Comparison of ENCODE assay signal across 13 mouse cellular contexts in the genomic region with DNA sequence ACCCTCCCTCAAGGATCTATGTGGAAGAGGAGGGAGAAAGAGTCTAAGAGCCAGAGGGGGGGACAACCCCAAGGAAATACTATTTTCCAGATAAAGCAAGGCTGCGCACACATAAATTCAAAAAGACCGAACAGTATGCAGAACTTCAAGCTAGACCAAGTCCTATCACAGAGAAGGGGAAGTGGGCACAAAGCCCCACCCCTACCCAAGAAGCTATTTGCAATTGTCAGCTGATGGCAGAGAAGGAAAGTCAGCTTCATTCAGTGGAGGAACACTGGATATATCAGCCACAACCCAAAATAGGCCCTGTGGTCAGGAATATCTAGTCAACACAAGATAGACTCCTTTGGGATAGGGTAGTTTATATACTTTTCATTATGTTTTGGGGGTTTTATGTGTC.
A peak's percentile ranks its signal among the peaks of the same experiment; 100 is the strongest.
DNase-seq lines count a peak whose midpoint lies in the region; ATAC-seq and TF ChIP-seq lines count a peak whose summit lies in the region.
"Had no signal": no experiment of that assay in that cellular context is flagged by ENCODE, and none has a peak within 500 bp of the region (broad histone marks: within the 10 kb centered on the region; RNA-seq: fewer than 3 reads in every experiment).

No protein-coding gene starts in this region.

- no peak for ATAC-seq in heart, embryonic 12.5 days (ENCODE audit: insufficient number of reproducible peaks, low FRiP score)
- ATAC-seq in midbrain, embryonic 16.5 days: no peak
- ATAC-seq in hindbrain, embryonic 16.5 days: no peak
- ATAC-seq: forebrain, embryonic 13.5 days; midbrain, embryonic 13.5 days had no signal

- H3K4me1 ChIP-seq in heart, embryonic 12.5 days (replicated peaks): no peaks in the 10 kb centered on the region
- no peaks in the 10 kb centered on the region for H3K4me1 ChIP-seq in lung, adult 2 months (ENCODE audit: control insufficient read depth, insufficient read depth, low read length)
- no peaks in the 10 kb centered on the region for H3K4me1 ChIP-seq in midbrain, embryonic 16.5 days (ENCODE audit: control insufficient read depth, insufficient read depth, low read length)
- H3K4me1 ChIP-seq in hindbrain, embryonic 16.5 days (ENCODE audit: control insufficient read depth, insufficient read depth, low read depth, low read length): no peaks in the 10 kb centered on the region
- H3K4me1 ChIP-seq: forebrain, embryonic 13.5 days; midbrain, embryonic 13.5 days had no signal

- peak; percentile 94 for DNase-seq in heart, adult 11 months
- DNase-seq in lung, postnatal 14 days: peak; percentile 7
- DNase-seq in lung, adult 2 months: no peak
- peak; percentile 41 for DNase-seq in lung, postnatal 36 days
- peak; percentile 11 for DNase-seq in telencephalon, adult 2 months (ENCODE audit: low read depth, low spot score)
- DNase-seq: liver; lung, embryonic 14.5 days; thymus, postnatal 14 days had no signal

- no peak for TF ChIP-seq CTCF in lung, adult 2 months (IDR thresholded peaks at IDR 0.05; ENCODE audit: insufficient read depth, low read length)

- no peak overlapping the region for H3K9ac ChIP-seq in heart, embryonic 12.5 days
- no peak overlapping the region for H3K9ac ChIP-seq in midbrain, embryonic 16.5 days (ENCODE audit: low read depth, low read length)
- no peak overlapping the region for H3K9ac ChIP-seq in hindbrain, embryonic 16.5 days (ENCODE audit: low read depth, low read length)
- H3K9ac ChIP-seq: forebrain, embryonic 13.5 days; lung, embryonic 14.5 days; midbrain, embryonic 13.5 days had no signal

- H3K27me3 ChIP-seq in heart, embryonic 12.5 days (replicated peaks): no peaks in the 10 kb centered on the region
- no peaks in the 10 kb centered on the region for H3K27me3 ChIP-seq in midbrain, embryonic 16.5 days (ENCODE audit: control insufficient read depth, insufficient read depth, low read depth, low read length)
- no peaks in the 10 kb centered on the region for H3K27me3 ChIP-seq in hindbrain, embryonic 16.5 days (replicated peaks; ENCODE audit: control insufficient read depth, insufficient read depth, low read length)
- H3K27me3 ChIP-seq: forebrain, embryonic 13.5 days; midbrain, embryonic 13.5 days had no signal

- H3K4me3 ChIP-seq in heart, embryonic 12.5 days: no peak overlapping the region
- no peak overlapping the region for H3K4me3 ChIP-seq in lung, adult 2 months (replicated peaks; ENCODE audit: extremely low read depth, low read depth, low read length)
- no peak overlapping the region for H3K4me3 ChIP-seq in midbrain, embryonic 16.5 days (ENCODE audit: low read depth, low read length)
- H3K4me3 ChIP-seq in hindbrain, embryonic 16.5 days (ENCODE audit: low read length): no peak overlapping the region
- H3K4me3 ChIP-seq: forebrain, embryonic 13.5 days; midbrain, embryonic 13.5 days had no signal

- H3K9me3 ChIP-seq in heart, embryonic 12.5 days (replicated peaks): no peaks in the 10 kb centered on the region
- no peaks in the 10 kb centered on the region for H3K9me3 ChIP-seq in midbrain, embryonic 16.5 days (replicated peaks; ENCODE audit: control insufficient read depth, low read length, poor library complexity, severe bottlenecking)
- H3K9me3 ChIP-seq in hindbrain, embryonic 16.5 days (ENCODE audit: control insufficient read depth, low read length): no peaks in the 10 kb centered on the region
- H3K9me3 ChIP-seq: forebrain, embryonic 13.5 days; midbrain, embryonic 13.5 days had no signal

- no peak overlapping the region for H3K27ac ChIP-seq in heart, embryonic 12.5 days (ENCODE audit: poor library complexity, severe bottlenecking)
- no peak overlapping the region for H3K27ac ChIP-seq in midbrain, embryonic 16.5 days (ENCODE audit: low read length)
- no peak overlapping the region for H3K27ac ChIP-seq in hindbrain, embryonic 16.5 days (ENCODE audit: low read depth, low read length)
- H3K27ac ChIP-seq: forebrain, embryonic 13.5 days; midbrain, embryonic 13.5 days had no signal

- 89% methylated on average over 2 of the region's 2 CpGs for WGBS in heart, embryonic 12.5 days
- WGBS in lung, adult 2 months: 84% methylated on average over 2 of the region's 2 CpGs
- 98% methylated on average over 2 of the region's 2 CpGs for WGBS in midbrain, embryonic 16.5 days
- WGBS in hindbrain, embryonic 16.5 days: 92% methylated on average over 2 of the region's 2 CpGs

- no peak overlapping the region for H3K4me2 ChIP-seq in heart, embryonic 12.5 days
- H3K4me2 ChIP-seq in midbrain, embryonic 16.5 days (ENCODE audit: low read length): no peak overlapping the region
- no peak overlapping the region for H3K4me2 ChIP-seq in hindbrain, embryonic 16.5 days (ENCODE audit: low read length)
- H3K4me2 ChIP-seq: forebrain, embryonic 13.5 days; lung, embryonic 14.5 days; midbrain, embryonic 13.5 days had no signal

- TF ChIP-seq POLR2A in lung, adult 2 months (IDR thresholded peaks at IDR 0.05; ENCODE audit: borderline replicate concordance, extremely low read depth, low read depth, low read length): no peak

- H3K36me3 ChIP-seq in heart, embryonic 12.5 days: no peaks in the 10 kb centered on the region
- no peaks in the 10 kb centered on the region for H3K36me3 ChIP-seq in midbrain, embryonic 16.5 days (ENCODE audit: control insufficient read depth, insufficient read depth, low read length)
- no peaks in the 10 kb centered on the region for H3K36me3 ChIP-seq in hindbrain, embryonic 16.5 days (ENCODE audit: control insufficient read depth, insufficient read depth, low read length)
- H3K36me3 ChIP-seq: midbrain, embryonic 13.5 days had no signal
